Mouse (Mus musculus) lung, embryonic 16.5 days (tissue): ENCODE data around the gene Slc44a1. TPM values are rescaled to one million over a fixed set of nuclear protein-coding genes. Genes with fewer than 3 reads are reported as not detected.

Experiments used
- ATAC-seq: fragments of 200-750 bp; cut with Nextera tagmentation; 2 replicates; pipeline ENCODE4 v1.8.0; 2017; ENCODE audit warnings: low read depth, mild to moderate bottlenecking, moderate library complexity
- H3K27ac ChIP-seq: fragments of 300-500 bp; sonication (generic); 2 replicates; pipeline ENCODE4 v1.5.1; 2014; ENCODE audit warnings: mild to moderate bottlenecking, control low read depth, low read length
- H3K27me3 ChIP-seq: fragments of 300-500 bp; sonication (generic); 2 replicates; pipeline ENCODE4 v1.6.1; 2014; ENCODE audit warnings: low read depth, low read length, mixed read lengths; ENCODE audit not compliant: control insufficient read depth, insufficient read depth
- H3K36me3 ChIP-seq: fragments of 300-500 bp; sonication (generic); 2 replicates; pipeline ENCODE4 v1.6.1; 2014; ENCODE audit warnings: low read length; ENCODE audit not compliant: control insufficient read depth, insufficient read depth
- H3K4me1 ChIP-seq: fragments of 300-500 bp; sonication (generic); replicated peaks from 2 replicates; pipeline ENCODE4 v1.6.1; 2014; ENCODE audit warnings: low read length, mixed read lengths; ENCODE audit not compliant: control insufficient read depth, insufficient read depth
- H3K4me2 ChIP-seq: fragments of 300-500 bp; sonication (generic); 2 replicates; pipeline ENCODE4 v1.6.1; 2014; ENCODE audit warnings: low read depth, low read length, control low read depth
- H3K4me3 ChIP-seq: fragments of 300-500 bp; sonication (generic); 2 replicates; pipeline ENCODE4 v1.5.1; 2014; ENCODE audit warnings: mild to moderate bottlenecking, low read length, control low read depth
- H3K9ac ChIP-seq: fragments of 300-500 bp; sonication (generic); 2 replicates; pipeline ENCODE4 v1.6.1; 2014; ENCODE audit warnings: low read length, control low read depth
- H3K9me3 ChIP-seq: fragments of 300-500 bp; sonication (generic); 2 replicates; pipeline ENCODE4 v1.6.1; 2016; ENCODE audit warnings: low read length; ENCODE audit not compliant: control insufficient read depth
- whole genome bisulfite sequencing: fragments of 180-500 bp; shearing (Covaris S2); extraction: QIAGEN DNeasy Blood & Tissue Kit; methylation state at CpG from one replicate; pipeline ENCODE4 v1.1.7; 2014; 5-methylcytosine and 5-hydroxymethylcytosine counted together
- polyA plus RNA-seq: library from polyadenylated mRNA; unstranded; fragments of >200 nt; fragmentation: Nextera tagmentation; extraction: Ambion mirVana; gene quantifications from 2 replicates; pipeline ENCODE4 v1.2.1, GENCODE M21; 2015

The Slc44a1 gene
- polyA plus RNA-seq, 1 experiment from 2014 or later = 24.5 TPM

DNA sequence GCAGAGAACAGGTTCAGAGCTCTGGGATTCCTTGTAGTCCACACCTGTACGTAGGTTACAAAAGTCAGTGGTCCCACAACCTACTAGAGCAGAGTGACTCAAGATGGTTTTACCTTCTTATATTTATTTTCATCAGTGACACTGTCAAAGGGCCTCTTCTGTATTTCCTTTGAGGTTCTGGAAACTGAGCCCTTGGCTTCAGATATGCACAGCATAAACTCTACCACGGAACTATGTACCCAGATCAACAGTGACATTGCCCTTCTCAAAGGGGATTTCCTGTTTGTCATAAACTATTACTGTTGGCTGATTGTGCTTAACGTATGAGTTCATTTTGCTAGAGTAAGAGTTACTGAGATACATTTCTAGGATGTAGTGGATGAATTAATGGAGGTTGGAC, 18.3 kb downstream of the Slc44a1 start:
- Histone ChIP-seq H3K36me3 (no peaks in the 10 kb centered on the region), H3K4me2 (no peak overlapping the region), H3K9ac (no peak overlapping the region), H3K4me1 (peaks cover 13% of the 10 kb centered on the region), H3K27ac (no peak overlapping the region), H3K9me3 (no peaks in the 10 kb centered on the region), H3K4me3 (no peak overlapping the region), H3K27me3 (no peaks in the 10 kb centered on the region)
- no peak for ATAC-seq
- 64% methylated on average over 3 of the region's 3 CpGs for WGBS

- Histone ChIP-seq H3K4me1 (peaks cover 13% of the 10 kb centered on the region), H3K27me3 (no peaks in the 10 kb centered on the region), H3K27ac (no peak overlapping the region), H3K9ac (no peak overlapping the region), H3K4me2 (no peak overlapping the region), H3K9me3 (no peaks in the 10 kb centered on the region), H3K4me3 (no peak overlapping the region), H3K36me3 (no peaks in the 10 kb centered on the region)
- WGBS = 83% methylated on average over 7 of the region's 7 CpGs
- ATAC-seq = no peak
Measured at GRCm38 (mm10) chr4:53459697-53460096, 19.5 kb downstream of the Slc44a1 start.

DNA sequence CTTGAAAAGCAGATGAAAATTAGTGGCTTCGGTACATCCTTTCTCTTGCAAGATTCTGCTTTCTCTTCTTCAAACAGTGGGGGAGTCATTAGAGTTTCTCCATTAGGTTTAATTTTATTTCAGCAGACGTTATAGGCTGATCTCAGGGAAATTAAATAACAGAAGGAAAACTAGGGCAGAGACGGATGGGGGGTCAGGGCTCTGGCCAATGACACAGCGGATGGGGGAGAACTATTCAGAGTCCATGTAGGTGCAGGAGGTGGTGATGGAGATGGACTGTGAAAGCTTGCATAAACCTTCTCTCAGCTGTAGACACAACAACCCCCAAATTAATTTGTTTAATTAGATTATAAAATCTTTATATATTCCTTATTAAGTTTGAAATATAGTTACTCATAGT, 20.8 kb downstream of the Slc44a1 start:
- Histone ChIP-seq H3K4me3 (no peak overlapping the region), H3K9me3 (no peaks in the 10 kb centered on the region), H3K36me3 (no peaks in the 10 kb centered on the region), H3K27me3 (no peaks in the 10 kb centered on the region), H3K27ac (no peak overlapping the region), H3K4me1 (peaks cover 13% of the 10 kb centered on the region), H3K4me2 (no peak overlapping the region), H3K9ac (no peak overlapping the region)
- 90% methylated on average over 4 of the region's 4 CpGs for WGBS
- ATAC-seq = no peak

- Histone ChIP-seq H3K36me3 (no peaks in the 10 kb centered on the region), H3K4me1 (peaks cover 13% of the 10 kb centered on the region), H3K4me2 (no peak overlapping the region), H3K9ac (no peak overlapping the region), H3K27ac (no peak overlapping the region), H3K4me3 (no peak overlapping the region), H3K9me3 (no peaks in the 10 kb centered on the region), H3K27me3 (no peaks in the 10 kb centered on the region)
- peak; percentile 80 for ATAC-seq
- WGBS = 20% methylated on average over 5 of the region's 5 CpGs
Measured at GRCm38 (mm10) chr4:53462069-53462468, 21.9 kb downstream of the Slc44a1 start.

- H3K4me2 ChIP-seq = no peak overlapping the region
- peak; percentile 54; the same call in 1 of the 2 replicates for ATAC-seq
- WGBS = 64% methylated on average over 18 of the region's 18 CpGs
Measured at GRCm38 (mm10) chr4:53462505-53463251, 22.5 kb downstream of the Slc44a1 start.

GRCm38 (mm10) chr4:53465887-53466286, 25.7 kb downstream of the Slc44a1 start:
- no peak overlapping the region for H3K27ac ChIP-seq
- 87% methylated on average over 1 of the region's 1 CpGs for WGBS

More at GRCm38 (mm10) chr4:53462505-53463251, 22.5 kb downstream of the Slc44a1 start:
- H3K27ac ChIP-seq = no peak overlapping the region
- no peak overlapping the region for H3K4me3 ChIP-seq
- H3K4me1 ChIP-seq = peaks cover 13% of the 10 kb centered on the region
- H3K27me3 ChIP-seq = no peaks in the 10 kb centered on the region
- no peaks in the 10 kb centered on the region for H3K36me3 ChIP-seq
- no peaks in the 10 kb centered on the region for H3K9me3 ChIP-seq
- H3K9ac ChIP-seq = no peak overlapping the region

GRCm38 (mm10) chr4:53469007-53469406, 28.8 kb downstream of the Slc44a1 start:
- no peaks in the 10 kb centered on the region for H3K36me3 ChIP-seq
- H3K27me3 ChIP-seq = no peaks in the 10 kb centered on the region
- no peaks in the 10 kb centered on the region for H3K4me1 ChIP-seq
- H3K9ac ChIP-seq = no peak overlapping the region
- H3K9me3 ChIP-seq = no peaks in the 10 kb centered on the region
- no peak overlapping the region for H3K4me3 ChIP-seq
- H3K4me2 ChIP-seq = no peak overlapping the region
- ATAC-seq = no peak
- WGBS = 77% methylated on average over 6 of the region's 6 CpGs
- H3K27ac ChIP-seq = no peak overlapping the region

More at GRCm38 (mm10) chr4:53465887-53466286, 25.7 kb downstream of the Slc44a1 start:
- peaks cover 13% of the 10 kb centered on the region for H3K4me1 ChIP-seq
- no peak overlapping the region for H3K4me3 ChIP-seq
- no peak for ATAC-seq
- no peaks in the 10 kb centered on the region for H3K27me3 ChIP-seq
- no peaks in the 10 kb centered on the region for H3K9me3 ChIP-seq
- no peak overlapping the region for H3K4me2 ChIP-seq
- no peaks in the 10 kb centered on the region for H3K36me3 ChIP-seq
- H3K9ac ChIP-seq = no peak overlapping the region

DNA sequence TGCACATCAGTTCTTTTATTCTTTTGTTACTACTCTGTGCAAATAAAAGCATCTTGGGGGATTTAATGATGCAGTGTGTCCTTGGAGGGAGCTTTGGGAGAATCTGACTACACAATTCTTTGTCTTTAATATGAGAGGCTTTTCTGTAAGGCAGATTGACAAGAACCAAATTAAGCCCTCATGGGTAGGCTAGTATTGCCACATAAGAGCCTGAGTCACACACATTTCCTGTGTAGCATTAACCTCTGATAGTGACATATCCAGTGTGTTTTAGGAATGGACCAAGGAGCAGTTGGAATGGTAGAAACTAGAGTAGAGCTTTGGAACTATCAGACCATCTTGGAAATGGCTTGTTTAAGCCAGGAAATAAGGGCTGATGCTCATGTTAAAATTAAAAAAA, 33.9 kb downstream of the Slc44a1 start:
- Histone ChIP-seq H3K27ac (no peak overlapping the region), H3K9me3 (no peaks in the 10 kb centered on the region), H3K4me1 (peaks cover 8% of the 10 kb centered on the region), H3K36me3 (no peaks in the 10 kb centered on the region), H3K4me2 (no peak overlapping the region), H3K27me3 (no peaks in the 10 kb centered on the region), H3K4me3 (no peak overlapping the region), H3K9ac (no peak overlapping the region)
- no peak for ATAC-seq

- no peak overlapping the region for H3K4me3 ChIP-seq
- H3K4me1 ChIP-seq = peaks cover 8% of the 10 kb centered on the region
- H3K27me3 ChIP-seq = no peaks in the 10 kb centered on the region
- no peaks in the 10 kb centered on the region for H3K9me3 ChIP-seq
- H3K9ac ChIP-seq = no peak overlapping the region
- 60% methylated on average over 20 of the region's 20 CpGs for WGBS
- H3K36me3 ChIP-seq = no peaks in the 10 kb centered on the region
- ATAC-seq = no peak
- no peak overlapping the region for H3K27ac ChIP-seq
- H3K4me2 ChIP-seq = no peak overlapping the region
Measured at GRCm38 (mm10) chr4:53475230-53475952, 35.2 kb downstream of the Slc44a1 start.
